Mouse (Mus musculus): ENCODE data around the gene Zp3. TPM values are rescaled to one million over a fixed set of nuclear protein-coding genes. Genes with fewer than 3 reads are reported as not detected.

The Zp3 gene
- polyA plus RNA-seq, 1 experiment from 2014 or later, result 0.23 TPM

DNA sequence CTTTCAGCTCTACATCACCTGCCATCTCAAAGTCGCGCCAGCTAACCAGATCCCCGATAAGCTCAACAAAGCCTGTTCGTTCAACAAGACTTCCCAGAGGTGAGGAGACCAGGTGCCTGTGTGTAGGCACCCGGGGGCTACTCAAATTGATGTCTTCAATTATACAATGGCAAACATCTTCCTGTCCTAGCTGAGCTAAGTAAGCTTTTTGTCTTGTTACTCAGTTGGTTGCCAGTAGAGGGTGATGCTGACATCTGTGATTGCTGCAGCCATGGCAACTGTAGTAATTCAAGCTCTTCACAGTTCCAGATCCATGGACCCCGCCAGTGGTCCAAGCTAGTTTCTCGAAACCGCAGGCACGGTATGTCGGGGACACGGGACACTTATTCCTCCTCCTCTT lies 7.3 kb downstream of the Zp3 start:
- no peaks in the 10 kb centered on the region for H3K9me3 ChIP-seq (replicated peaks; ENCODE audit: control insufficient read depth, low read length, poor library complexity, severe bottlenecking)
- H3K27me3 ChIP-seq (ENCODE audit: control insufficient read depth, insufficient read depth, low read depth, low read length), result no peaks in the 10 kb centered on the region
- WGBS, result 68% methylated on average over 11 of the region's 11 CpGs
- H3K4me2 ChIP-seq (ENCODE audit: low read length), result no peak overlapping the region
- no peaks in the 10 kb centered on the region for H3K4me1 ChIP-seq (ENCODE audit: control insufficient read depth, insufficient read depth, low read length)
- no peak for ATAC-seq
- no peak overlapping the region for H3K27ac ChIP-seq (ENCODE audit: low read length)
- no peaks in the 10 kb centered on the region for H3K36me3 ChIP-seq (ENCODE audit: control insufficient read depth, insufficient read depth, low read length)
- no peak overlapping the region for H3K9ac ChIP-seq (ENCODE audit: low read depth, low read length)
- no peak overlapping the region for H3K4me3 ChIP-seq (ENCODE audit: low read depth, low read length)

DNA sequence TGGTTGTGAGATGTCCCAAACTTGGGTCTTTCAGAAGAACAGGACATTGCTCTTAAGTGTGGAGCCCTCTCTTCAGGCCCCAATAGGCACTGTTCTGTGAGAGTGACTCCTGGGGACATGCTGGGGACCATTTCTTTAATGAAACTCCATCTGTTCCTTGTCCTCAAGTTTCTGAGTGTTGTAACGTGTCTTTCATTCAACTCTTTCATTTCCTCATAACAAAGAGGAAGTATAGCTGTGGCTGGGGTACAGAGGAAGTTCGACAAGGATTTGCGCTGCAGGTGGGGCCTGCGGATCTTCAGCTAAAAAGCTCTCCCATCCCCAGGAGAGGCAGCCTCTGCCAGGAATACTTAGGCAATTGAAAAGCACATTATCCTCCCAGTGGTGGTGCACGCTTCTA lies 10.7 kb downstream of the Zp3 start:
- Histone ChIP-seq H3K4me3 (ENCODE audit: low read depth, low read length) (no peak overlapping the region), H3K4me2 (ENCODE audit: low read length) (no peak overlapping the region), H3K4me1 (ENCODE audit: control insufficient read depth, insufficient read depth, low read length) (peaks cover 3% of the 10 kb centered on the region), H3K27ac (ENCODE audit: low read length) (no peak overlapping the region), H3K27me3 (ENCODE audit: control insufficient read depth, insufficient read depth, low read depth, low read length) (no peaks in the 10 kb centered on the region), H3K9ac (ENCODE audit: low read depth, low read length) (no peak overlapping the region), H3K9me3 (replicated peaks; ENCODE audit: control insufficient read depth, low read length, poor library complexity, severe bottlenecking) (no peaks in the 10 kb centered on the region), H3K36me3 (ENCODE audit: control insufficient read depth, insufficient read depth, low read length) (no peaks in the 10 kb centered on the region)
- no peak for ATAC-seq
- whole genome bisulfite sequencing, result 67% methylated on average over 5 of the region's 5 CpGs

DNA sequence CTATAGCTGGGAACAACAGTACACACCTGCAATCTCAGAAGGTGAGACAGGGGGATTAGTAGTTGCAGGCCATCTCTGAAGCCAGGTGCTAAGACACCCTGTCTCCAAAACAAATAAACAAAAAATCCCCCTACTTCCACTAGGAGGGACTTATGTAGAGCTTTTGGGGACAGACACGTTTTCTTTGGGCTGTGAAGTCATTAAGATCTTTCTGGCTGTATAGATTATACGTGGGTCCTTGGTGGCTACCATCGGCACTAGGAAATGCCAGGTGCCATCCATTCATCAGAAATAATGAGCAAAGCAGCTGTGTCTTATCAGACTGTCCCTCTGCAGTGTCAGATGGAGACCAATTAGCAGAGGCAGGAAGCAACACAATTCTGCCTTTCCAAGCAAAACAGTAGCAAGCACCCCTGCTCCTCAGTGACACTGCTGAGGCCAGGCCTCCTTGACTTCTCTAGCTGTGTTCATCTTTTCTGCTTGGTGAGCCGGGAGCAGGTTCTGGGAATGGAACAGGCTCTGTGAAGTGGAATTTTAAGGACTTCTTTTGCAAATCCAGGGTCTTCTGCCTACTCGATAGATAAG lies 13.6 kb downstream of the Zp3 start:
- Histone ChIP-seq H3K4me1 (ENCODE audit: control insufficient read depth, insufficient read depth, low read length) (peaks cover 11% of the 10 kb centered on the region), H3K4me2 (ENCODE audit: low read length) (no peak overlapping the region), H3K4me3 (ENCODE audit: low read depth, low read length) (no peak overlapping the region), H3K9me3 (replicated peaks; ENCODE audit: control insufficient read depth, low read length, poor library complexity, severe bottlenecking) (no peaks in the 10 kb centered on the region), H3K27ac (ENCODE audit: low read length) (no peak overlapping the region), H3K27me3 (ENCODE audit: control insufficient read depth, insufficient read depth, low read depth, low read length) (no peaks in the 10 kb centered on the region), H3K36me3 (ENCODE audit: control insufficient read depth, insufficient read depth, low read length) (no peaks in the 10 kb centered on the region; the same call in 1 of the 2 replicates), H3K9ac (ENCODE audit: low read depth, low read length) (no peak overlapping the region)
- no peak for ATAC-seq
- WGBS, result 66% methylated on average over 5 of the region's 5 CpGs

GRCm38 (mm10) chr5:135994335-135994724 lies 14.4 kb downstream of the Zp3 start:
- ATAC-seq, result peak; percentile 41
- Histone ChIP-seq H3K4me3 (ENCODE audit: low read depth, low read length) (no peak overlapping the region), H3K27me3 (ENCODE audit: control insufficient read depth, insufficient read depth, low read depth, low read length) (no peaks in the 10 kb centered on the region), H3K4me1 (ENCODE audit: control insufficient read depth, insufficient read depth, low read length) (peaks cover 11% of the 10 kb centered on the region), H3K36me3 (ENCODE audit: control insufficient read depth, insufficient read depth, low read length) (peaks cover 5% of the 10 kb centered on the region; the same call in 1 of the 2 replicates), H3K4me2 (ENCODE audit: low read length) (no peak overlapping the region), H3K9me3 (replicated peaks; ENCODE audit: control insufficient read depth, low read length, poor library complexity, severe bottlenecking) (no peaks in the 10 kb centered on the region), H3K27ac (ENCODE audit: low read length) (no peak overlapping the region), H3K9ac (ENCODE audit: low read depth, low read length) (no peak overlapping the region)
- whole genome bisulfite sequencing, result 64% methylated on average over 8 of the region's 8 CpGs

DNA sequence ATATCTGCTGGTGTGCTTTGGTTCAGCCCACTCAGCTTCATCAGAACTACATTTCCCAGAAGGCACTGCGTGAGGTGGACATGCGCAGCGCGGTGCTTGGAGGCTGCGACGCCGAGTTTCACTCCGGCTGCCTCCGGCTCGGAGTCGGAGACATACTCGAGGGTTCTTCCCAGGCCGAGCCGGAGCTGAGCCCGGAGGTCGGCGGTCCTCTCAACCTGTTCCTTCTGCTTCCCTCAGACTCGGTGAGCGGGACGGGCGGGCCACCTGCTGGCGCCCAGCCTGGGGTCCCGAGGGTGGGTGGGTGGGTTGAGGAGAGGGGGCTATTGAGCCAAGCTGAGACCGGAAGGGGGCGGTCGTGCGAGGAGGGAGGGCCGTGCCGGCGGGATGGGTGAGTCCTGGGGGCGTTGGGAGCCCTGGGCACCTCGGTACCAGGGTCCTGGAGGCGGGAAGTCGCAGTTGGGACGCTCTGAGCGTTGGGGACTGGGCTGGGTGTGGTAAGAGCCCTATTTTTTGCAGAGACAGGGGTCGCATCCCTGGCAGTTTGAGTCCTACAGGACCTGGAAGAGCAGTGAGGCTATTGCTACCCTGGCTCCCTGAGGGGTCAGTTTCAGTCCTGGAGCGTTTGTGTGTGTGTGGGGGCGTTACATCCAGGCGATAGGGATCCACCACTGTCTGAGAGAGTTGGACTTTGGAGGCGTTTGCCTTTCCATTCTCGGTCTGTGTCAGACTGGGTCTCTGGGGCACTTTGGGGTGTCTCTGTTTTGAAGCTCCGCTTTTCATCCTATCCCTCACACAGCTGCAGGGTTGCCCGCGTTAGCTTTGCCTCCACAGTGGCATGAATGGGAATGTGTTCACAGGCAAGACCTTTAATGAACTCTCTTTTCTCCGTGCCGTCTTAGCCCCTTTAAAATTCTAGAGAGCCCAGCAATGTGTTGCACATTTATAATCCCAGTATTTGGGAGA lies 15.1 kb downstream of the Zp3 start, which contains the start of gene Dtx2:
Gene Dtx2 (plus strand): TSS at position 76 of the 963 bp plus-strand sequence.
- Histone ChIP-seq H3K4me1 (ENCODE audit: control insufficient read depth, insufficient read depth, low read length) (peaks cover 11% of the 10 kb centered on the region), H3K27me3 (ENCODE audit: control insufficient read depth, insufficient read depth, low read depth, low read length) (no peaks in the 10 kb centered on the region), H3K36me3 (ENCODE audit: control insufficient read depth, insufficient read depth, low read length) (peaks cover 5% of the 10 kb centered on the region; the same call in 1 of the 2 replicates), H3K4me3 (ENCODE audit: low read depth, low read length) (peak within 1 kb of the TSS; percentile 80), H3K9me3 (replicated peaks; ENCODE audit: control insufficient read depth, low read length, poor library complexity, severe bottlenecking) (no peaks in the 10 kb centered on the region), H3K27ac (ENCODE audit: low read length) (peak within 1 kb of the TSS; percentile 86), H3K4me2 (ENCODE audit: low read length) (peak within 1 kb of the TSS; percentile 74), H3K9ac (ENCODE audit: low read depth, low read length) (peak within 1 kb of the TSS; percentile 81)
- 1% methylated on average over 44 of the region's 47 CpGs for WGBS
- peak; percentile 94 for ATAC-seq

DNA sequence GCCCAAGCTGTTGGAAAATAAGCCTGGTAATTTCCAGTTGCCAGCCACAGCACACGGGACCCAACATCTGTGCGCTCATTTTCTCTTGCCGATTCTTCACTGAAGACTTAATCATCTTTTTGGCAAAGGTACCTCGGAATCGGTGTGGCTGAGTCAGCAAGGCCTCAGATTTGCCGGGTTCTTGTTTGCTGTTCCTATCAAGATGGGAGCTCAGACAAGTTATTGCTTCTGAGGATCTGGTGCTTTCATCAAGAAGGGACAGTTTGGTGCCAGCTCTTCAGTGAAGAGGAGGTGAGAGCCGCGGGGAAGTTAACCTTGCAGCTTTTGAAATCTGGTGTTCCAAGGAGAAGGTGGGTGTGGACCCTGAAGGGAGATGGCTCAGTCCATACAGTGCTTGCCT lies 16.3 kb downstream of the Zp3 start:
- H3K4me1 ChIP-seq (ENCODE audit: control insufficient read depth, insufficient read depth, low read length), result peaks cover 11% of the 10 kb centered on the region
- no peak overlapping the region for H3K27ac ChIP-seq (ENCODE audit: low read length)
- no peaks in the 10 kb centered on the region for H3K9me3 ChIP-seq (replicated peaks; ENCODE audit: control insufficient read depth, low read length, poor library complexity, severe bottlenecking)
- no peak for ATAC-seq
- WGBS, result 90% methylated on average over 8 of the region's 8 CpGs
- no peak overlapping the region; the same call in 1 of the 2 replicates for H3K4me2 ChIP-seq (ENCODE audit: low read length)
- H3K9ac ChIP-seq (ENCODE audit: low read depth, low read length), result no peak overlapping the region
- H3K36me3 ChIP-seq (ENCODE audit: control insufficient read depth, insufficient read depth, low read length), result peaks cover 5% of the 10 kb centered on the region; the same call in 1 of the 2 replicates
- no peaks in the 10 kb centered on the region for H3K27me3 ChIP-seq (ENCODE audit: control insufficient read depth, insufficient read depth, low read depth, low read length)
- no peak overlapping the region for H3K4me3 ChIP-seq (ENCODE audit: low read depth, low read length)

- peaks cover 5% of the 10 kb centered on the region; the same call in 1 of the 2 replicates for H3K36me3 ChIP-seq (ENCODE audit: control insufficient read depth, insufficient read depth, low read length)
- H3K4me1 ChIP-seq (ENCODE audit: control insufficient read depth, insufficient read depth, low read length), result peaks cover 1% of the 10 kb centered on the region; the same call in 1 of the 2 replicates
- H3K27me3 ChIP-seq (ENCODE audit: control insufficient read depth, insufficient read depth, low read depth, low read length), result no peaks in the 10 kb centered on the region
- no peak for ATAC-seq
- H3K4me2 ChIP-seq (ENCODE audit: low read length), result no peak overlapping the region
- no peaks in the 10 kb centered on the region for H3K9me3 ChIP-seq (replicated peaks; ENCODE audit: control insufficient read depth, low read length, poor library complexity, severe bottlenecking)
- no peak overlapping the region for H3K27ac ChIP-seq (ENCODE audit: low read length)
- no peak overlapping the region for H3K9ac ChIP-seq (ENCODE audit: low read depth, low read length)
- no peak overlapping the region for H3K4me3 ChIP-seq (ENCODE audit: low read depth, low read length)
- WGBS, result 97% methylated on average over 6 of the region's 6 CpGs
These were observed 21.3 kb downstream of the Zp3 start for GRCm38 (mm10) chr5:136001222-136001621.

DNA sequence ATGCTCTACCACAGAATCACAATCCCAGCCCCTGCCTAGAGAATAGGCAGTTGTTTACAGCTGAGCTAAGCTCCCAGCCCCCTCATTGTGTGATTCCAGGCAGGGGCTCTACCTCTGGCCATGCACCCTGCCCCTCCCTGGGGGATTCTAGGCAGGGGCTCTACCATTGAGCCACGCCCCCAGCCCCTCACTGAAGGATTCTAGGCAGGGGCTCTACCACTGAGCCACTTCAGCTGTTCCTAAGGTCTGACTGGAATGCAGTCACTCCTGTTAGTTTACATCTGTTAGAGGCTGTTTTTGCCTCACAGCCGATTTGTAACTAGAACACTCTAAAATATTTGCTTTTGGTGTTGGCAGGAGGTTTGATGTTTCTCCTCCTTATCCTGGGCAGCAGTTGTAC lies 22.4 kb downstream of the Zp3 start:
- 79% methylated on average over 2 of the region's 2 CpGs for WGBS
- no peaks in the 10 kb centered on the region for H3K9me3 ChIP-seq (replicated peaks; ENCODE audit: control insufficient read depth, low read length, poor library complexity, severe bottlenecking)
- H3K27me3 ChIP-seq (ENCODE audit: control insufficient read depth, insufficient read depth, low read depth, low read length), result no peaks in the 10 kb centered on the region
- no peak overlapping the region for H3K9ac ChIP-seq (ENCODE audit: low read depth, low read length)
- H3K4me1 ChIP-seq (ENCODE audit: control insufficient read depth, insufficient read depth, low read length), result no peaks in the 10 kb centered on the region
- no peak overlapping the region for H3K4me2 ChIP-seq (ENCODE audit: low read length)
- ATAC-seq, result no peak
- no peak overlapping the region for H3K27ac ChIP-seq (ENCODE audit: low read length)
- peaks cover 5% of the 10 kb centered on the region; the same call in 1 of the 2 replicates for H3K36me3 ChIP-seq (ENCODE audit: control insufficient read depth, insufficient read depth, low read length)
- no peak overlapping the region for H3K4me3 ChIP-seq (ENCODE audit: low read depth, low read length)

GRCm38 (mm10) chr5:136002751-136003151 lies 22.9 kb downstream of the Zp3 start:
- no peak for ATAC-seq
- H3K4me1 ChIP-seq (ENCODE audit: control insufficient read depth, insufficient read depth, low read length), result no peaks in the 10 kb centered on the region
- H3K9me3 ChIP-seq (replicated peaks; ENCODE audit: control insufficient read depth, low read length, poor library complexity, severe bottlenecking), result no peaks in the 10 kb centered on the region
- no peak overlapping the region for H3K27ac ChIP-seq (ENCODE audit: low read length)
- WGBS, result 38% methylated on average over 3 of the region's 3 CpGs
- no peak overlapping the region for H3K9ac ChIP-seq (ENCODE audit: low read depth, low read length)
- no peaks in the 10 kb centered on the region for H3K27me3 ChIP-seq (ENCODE audit: control insufficient read depth, insufficient read depth, low read depth, low read length)
- peaks cover 5% of the 10 kb centered on the region; the same call in 1 of the 2 replicates for H3K36me3 ChIP-seq (ENCODE audit: control insufficient read depth, insufficient read depth, low read length)
- no peak overlapping the region for H3K4me3 ChIP-seq (ENCODE audit: low read depth, low read length)
- H3K4me2 ChIP-seq (ENCODE audit: low read length), result no peak overlapping the region

All from midbrain, embryonic 16.5 days (tissue).